Mouse (Mus musculus) thymus, postnatal 14 days (tissue): ENCODE measurements around the gene Camk2b.
"Not testable (repeated sequence)": the region's sequence is repeated elsewhere in the genome, so short reads cannot be mapped to it uniquely, and the experiment has no call there.

ENCODE experiments used
- DNase-seq: peaks from one replicate; pipeline ENCODE4 v3.0.0; 2021

The Camk2b gene

GRCm38 (mm10) chr11:6010751-6011482 lies 55.2 kb downstream of the Camk2b start:
- DNase-seq = not testable (repeated sequence)

- not testable (repeated sequence) for DNase-seq
Observed at GRCm38 (mm10) chr11:6007779-6008128, 58.4 kb downstream of the Camk2b start.

GRCm38 (mm10) chr11:6007010-6007778 lies 59.0 kb downstream of the Camk2b start:
- DNase-seq = not testable (repeated sequence)

- DNase-seq = not testable (repeated sequence)
Observed at GRCm38 (mm10) chr11:6006351-6007009, 59.7 kb downstream of the Camk2b start.

GRCm38 (mm10) chr11:6005374-6006043 lies 60.7 kb downstream of the Camk2b start:
- DNase-seq = not testable (repeated sequence)

- DNase-seq = no peak
Observed at GRCm38 (mm10) chr11:6003046-6003639, 63.0 kb downstream of the Camk2b start.

GRCm38 (mm10) chr11:6001981-6002649 lies 64.0 kb downstream of the Camk2b start:
- no peak for DNase-seq

GRCm38 (mm10) chr11:6000961-6001682 lies 65.0 kb downstream of the Camk2b start:
- DNase-seq = peak; percentile 42

GRCm38 (mm10) chr11:5999832-6000771 lies 66.1 kb downstream of the Camk2b start:
- DNase-seq = peak; percentile 76

GRCm38 (mm10) chr11:5998472-5998871 lies 67.7 kb downstream of the Camk2b start:
- no peak for DNase-seq

- peak; percentile 88 for DNase-seq
Observed at GRCm38 (mm10) chr11:5995989-5996388, 70.2 kb downstream of the Camk2b start.

GRCm38 (mm10) chr11:5994880-5995279 lies 71.3 kb downstream of the Camk2b start:
- no peak for DNase-seq

- DNase-seq = no peak
Observed at GRCm38 (mm10) chr11:5994212-5994611, 72.0 kb downstream of the Camk2b start.

GRCm38 (mm10) chr11:5990910-5991309 lies 75.3 kb downstream of the Camk2b start:
- DNase-seq = peak; percentile 74

- DNase-seq = no peak
Observed at GRCm38 (mm10) chr11:5989954-5990593, 76.1 kb downstream of the Camk2b start.

GRCm38 (mm10) chr11:5988126-5988525 lies 78.0 kb downstream of the Camk2b start:
- no peak for DNase-seq

GRCm38 (mm10) chr11:5983629-5984028 lies 82.5 kb downstream of the Camk2b start:
- DNase-seq = no peak

GRCm38 (mm10) chr11:5981323-5981722 lies 84.8 kb downstream of the Camk2b start:
- DNase-seq = no peak

GRCm38 (mm10) chr11:5980561-5980960 lies 85.6 kb downstream of the Camk2b start:
- no peak for DNase-seq

GRCm38 (mm10) chr11:5980108-5980507 lies 86.1 kb downstream of the Camk2b start:
- DNase-seq = no peak
